Mouse (Mus musculus) heart, postnatal 14 days (tissue): ENCODE results near the gene Apol11a. TPM values are rescaled to one million over a fixed set of nuclear protein-coding genes. Genes with fewer than 3 reads are reported as not detected.
"Not testable (repeated sequence)": the region's sequence is repeated elsewhere in the genome, so short reads cannot be mapped to it uniquely, and the experiment has no call there.

Experiments
- DNase-seq, 2 experiments: peaks; one replicate each; pipeline ENCODE4 v3.0.0; 2021 to 2022
- intact Hi-C: fragments of 180-260 bp; cut with DNase I; formaldehyde crosslinking; loops from one replicate; pipeline ENCODE4 v1.15.1; 2025
- long read RNA-seq, 2 experiments: library from polyadenylated mRNA; stranded (forward); transcript quantifications; one replicate each; pipeline ENCODE4 v2.0.0; 2021
- total RNA-seq, 2 experiments: library from RNA; stranded (reverse); gene quantifications; 2 replicates each; pipeline ENCODE4 v1.2.3; 2021

The Apol11a gene
- total RNA-seq, result not detected
- long read RNA-seq, experiment 1, result 0 reads
- long read RNA-seq, experiment 2, result 0 reads

DNA sequence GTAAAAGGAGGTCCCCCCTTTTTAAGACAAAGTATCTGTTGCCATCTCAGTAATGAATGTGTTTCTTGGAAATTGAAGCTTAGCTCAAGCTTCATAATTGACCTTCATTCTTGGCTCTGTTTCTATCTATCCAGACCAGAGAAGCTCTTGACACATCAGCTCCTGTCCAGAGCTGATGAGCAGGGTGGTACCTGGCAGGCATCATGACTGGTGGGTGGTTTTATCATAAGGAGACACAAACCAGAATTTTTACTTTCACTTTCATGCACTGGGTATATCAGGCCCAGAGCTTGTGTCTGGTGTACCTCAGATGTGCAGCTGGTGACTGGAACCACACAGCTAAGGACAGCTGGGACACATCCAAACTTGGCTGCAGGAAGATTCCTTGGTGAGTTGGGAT is at the start of gene Apol11a:
Gene Apol11a (plus strand): TSS at position 306 of the 400 bp plus-strand sequence.
- intact Hi-C loops, result not testable (repeated sequence)
- peak in 1 of 2 experiments; percentile 6 for DNase-seq

DNA sequence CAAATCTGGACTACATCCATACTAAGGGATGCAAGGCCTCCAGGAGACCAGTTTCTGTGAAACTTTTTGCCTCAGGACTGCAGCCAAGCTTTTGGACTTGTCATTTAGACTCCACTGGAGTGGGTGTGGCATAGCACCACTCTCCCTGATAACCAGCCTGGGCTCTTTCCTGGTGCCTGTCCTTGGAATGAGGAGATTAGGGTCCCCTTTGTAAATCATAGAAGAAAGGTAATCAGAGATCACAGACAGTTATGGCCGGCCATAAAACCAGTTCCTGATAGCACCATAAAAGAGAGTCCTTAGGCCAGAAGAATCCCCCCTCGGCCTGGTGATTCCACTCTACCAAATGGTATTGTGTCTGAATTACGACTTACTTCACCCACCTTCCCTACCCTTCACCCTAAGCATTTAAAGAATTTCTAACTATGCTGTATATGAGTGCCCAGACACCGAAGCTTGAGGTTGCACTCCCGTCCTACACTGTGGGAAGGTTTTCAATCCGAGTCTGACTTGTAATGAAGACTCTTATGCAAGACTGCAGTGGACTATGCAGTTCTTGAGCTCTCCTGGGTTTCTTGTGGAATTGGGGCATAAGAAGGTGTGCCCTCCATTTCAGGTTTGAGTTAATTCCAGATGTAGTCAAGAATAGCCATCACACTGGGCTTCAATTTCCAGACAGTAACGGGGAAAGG is 33.2 kb upstream of the Apol11a start:
- intact Hi-C loops, result not testable (repeated sequence)

DNA sequence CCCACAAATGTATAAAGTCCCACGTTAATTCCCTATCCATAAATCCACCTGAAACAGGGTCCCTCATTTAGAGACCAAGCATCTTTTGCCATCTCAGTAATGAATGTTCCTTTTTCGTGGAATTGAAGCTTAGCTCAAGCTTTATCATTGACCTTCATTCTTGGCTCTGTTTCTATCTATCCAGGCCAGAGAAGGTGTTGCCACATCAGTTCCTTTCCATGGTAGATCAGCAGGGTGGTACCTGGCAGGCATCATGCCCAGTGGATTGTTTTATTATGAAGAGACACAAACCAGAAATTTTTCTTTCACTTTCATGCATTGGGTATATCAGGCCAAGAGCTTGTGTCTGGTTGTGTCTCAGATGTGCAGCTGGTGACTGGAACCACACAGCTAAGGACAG is 31.4 kb upstream of the Apol11a start, which contains the start of gene Apol10a:
Gene Apol10a (plus strand): TSS at position 355 of the 400 bp plus-strand sequence.
- DNase-seq, intact Hi-C loops: not testable (repeated sequence)

More for the DNA sequence above, 33.2 kb upstream of the Apol11a start:
- not testable (repeated sequence) for DNase-seq

DNA sequence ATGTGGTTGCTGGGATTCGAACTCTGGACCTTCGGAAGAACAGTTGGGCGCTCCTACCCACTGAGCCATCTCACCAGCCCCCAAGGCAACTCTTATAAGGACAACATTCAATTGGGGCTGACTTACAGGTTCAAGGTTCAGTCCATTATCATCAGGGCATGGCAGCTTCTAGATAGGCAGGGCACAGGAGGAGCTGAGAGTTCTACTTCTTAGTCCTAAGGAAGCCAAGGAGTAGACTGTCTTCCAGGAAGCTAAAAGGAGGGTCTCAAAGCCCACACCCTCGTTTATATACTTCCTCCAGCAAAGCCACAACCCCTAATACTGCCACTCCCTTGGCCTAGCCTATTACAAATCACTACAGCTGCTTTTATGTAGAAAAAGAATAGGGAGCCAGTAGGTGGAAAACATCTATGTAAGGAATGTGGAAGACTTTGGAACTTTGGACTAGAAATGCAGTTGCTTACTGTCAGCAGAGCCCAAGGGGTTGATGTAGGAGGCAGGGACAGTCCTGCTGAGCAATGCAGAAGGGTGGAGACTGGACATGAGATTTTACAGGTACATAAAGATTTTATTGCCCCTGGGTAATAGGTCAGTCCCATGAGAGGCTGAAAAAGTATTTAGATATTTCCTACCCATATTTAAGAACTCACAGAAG is 25.8 kb upstream of the Apol11a start:
- DNase-seq, result no peak
- intact Hi-C loops, result no loop called here

DNA sequence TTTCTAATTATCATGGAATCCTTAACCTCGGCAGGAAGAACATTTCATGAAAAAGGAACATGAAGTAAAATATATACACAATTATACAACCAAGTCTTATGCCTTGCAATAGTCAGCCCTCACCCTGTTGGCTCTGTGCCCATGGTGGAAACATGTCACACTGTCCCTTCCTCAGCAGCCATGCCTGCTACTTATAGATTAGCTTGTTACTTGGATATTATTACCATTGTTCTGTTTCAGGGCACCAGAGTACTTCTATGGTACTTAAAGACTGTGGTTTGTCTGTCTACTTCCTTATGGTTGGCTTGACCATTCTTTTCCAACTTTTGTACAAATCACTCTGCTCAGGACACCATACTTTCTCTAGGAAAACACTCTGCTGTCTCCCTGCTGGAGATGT is 14.9 kb upstream of the Apol11a start:
- intact Hi-C loops, DNase-seq: not testable (repeated sequence)

DNA sequence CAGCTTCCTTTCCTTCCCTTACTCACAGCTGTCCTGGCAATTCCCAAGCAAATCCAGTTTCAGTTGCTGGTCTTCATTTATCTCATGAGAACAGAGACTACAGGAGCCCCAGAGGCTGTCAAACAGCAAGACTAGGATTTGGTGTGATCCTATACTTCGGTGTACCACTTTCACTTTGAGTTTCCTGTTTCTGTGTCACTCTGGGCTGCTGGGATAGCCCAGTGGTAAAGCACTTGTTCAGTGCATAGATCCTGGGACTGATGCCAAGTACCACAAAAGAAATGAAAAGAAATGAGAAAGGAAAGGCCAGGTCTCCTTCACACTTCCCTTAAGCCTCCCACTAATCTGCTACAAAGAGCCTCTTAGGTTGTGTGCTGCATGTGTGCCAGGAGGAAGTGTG is 13.4 kb upstream of the Apol11a start:
- DNase-seq, intact Hi-C loops: not testable (repeated sequence)

DNA sequence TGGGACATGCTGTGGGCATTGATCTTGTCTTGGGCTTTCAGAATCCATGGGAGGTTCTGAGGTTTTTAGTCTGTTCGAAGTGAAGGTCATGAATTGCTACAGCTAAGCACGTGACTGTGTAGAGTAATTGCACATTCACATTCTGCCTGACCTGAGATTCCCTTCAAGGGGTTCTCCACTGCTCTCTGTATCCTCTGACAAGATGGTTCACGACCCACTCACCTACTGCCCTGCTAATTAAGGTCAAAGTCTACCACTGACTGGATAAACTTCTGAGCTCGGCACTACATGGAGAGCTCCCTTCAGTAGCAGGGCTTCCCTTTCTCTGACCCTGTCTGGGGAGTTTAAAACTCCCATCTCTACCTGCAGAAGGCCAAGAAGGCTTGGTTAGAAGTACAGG is 12.5 kb downstream of the Apol11a start:
- intact Hi-C loops, result not testable (repeated sequence)

DNA sequence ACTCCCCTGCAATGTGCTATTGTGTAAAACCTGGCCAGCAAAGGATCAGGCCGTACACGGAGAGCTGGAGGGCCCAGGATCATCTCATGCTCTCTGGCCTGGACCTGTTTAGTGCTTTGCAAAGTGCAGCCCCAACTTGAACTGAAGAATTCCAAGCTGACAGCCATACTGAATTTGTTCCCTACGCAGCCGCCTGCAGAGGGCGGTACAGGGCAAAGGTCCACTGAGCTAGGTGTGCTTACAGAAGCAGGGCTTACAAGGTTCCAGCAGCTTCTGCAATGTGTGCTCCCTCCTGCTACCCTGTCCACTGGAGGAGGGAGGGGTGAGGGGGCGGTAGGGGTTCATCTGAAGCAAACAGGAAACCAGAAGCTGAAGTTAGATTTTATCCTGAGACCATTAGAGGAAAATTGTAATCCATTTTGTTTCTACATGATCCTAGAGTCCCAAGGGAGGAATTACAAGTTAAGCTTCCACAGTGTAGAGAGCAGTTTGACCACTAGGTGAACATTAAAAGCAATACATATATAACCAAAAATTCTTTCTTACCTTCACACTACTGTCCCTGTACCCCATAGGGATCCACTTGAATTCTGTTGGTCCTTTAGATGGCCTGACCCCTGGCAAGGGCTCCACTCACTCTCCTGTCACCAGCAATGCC is 15.2 kb downstream of the Apol11a start:
- intact Hi-C loops, result loop anchor here (2.0 kb wide), 1 partner anchor 107 kb away; no protein-coding TSS in a partner anchor
- peak; percentile 78 to 84 for DNase-seq

More for the DNA sequence above, 12.5 kb downstream of the Apol11a start:
- not testable (repeated sequence) for DNase-seq

DNA sequence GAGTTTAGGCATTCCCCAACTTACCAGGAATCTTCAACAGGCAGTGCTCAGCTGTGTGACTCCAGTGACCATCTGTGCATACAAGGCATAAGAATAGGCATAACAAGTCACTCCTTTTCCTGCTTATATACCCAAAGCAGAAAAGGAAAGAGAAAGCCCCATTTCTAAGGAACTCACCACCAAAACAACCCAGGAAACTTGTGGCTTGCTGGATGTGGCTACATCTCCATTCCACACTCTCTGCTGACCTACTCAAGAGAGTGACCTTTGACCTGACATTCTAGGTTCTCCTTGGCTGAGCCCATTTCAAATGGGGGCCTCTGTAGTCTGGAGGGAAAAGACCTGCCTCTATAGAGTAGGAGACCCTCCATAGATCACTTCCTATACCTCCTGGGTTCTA is 25.1 kb downstream of the Apol11a start, which contains the start of gene Apol7c:
Gene Apol7c (minus strand): TSS at position 101 of the 400 bp plus-strand sequence.
- intact Hi-C loops, result no loop called here

DNA sequence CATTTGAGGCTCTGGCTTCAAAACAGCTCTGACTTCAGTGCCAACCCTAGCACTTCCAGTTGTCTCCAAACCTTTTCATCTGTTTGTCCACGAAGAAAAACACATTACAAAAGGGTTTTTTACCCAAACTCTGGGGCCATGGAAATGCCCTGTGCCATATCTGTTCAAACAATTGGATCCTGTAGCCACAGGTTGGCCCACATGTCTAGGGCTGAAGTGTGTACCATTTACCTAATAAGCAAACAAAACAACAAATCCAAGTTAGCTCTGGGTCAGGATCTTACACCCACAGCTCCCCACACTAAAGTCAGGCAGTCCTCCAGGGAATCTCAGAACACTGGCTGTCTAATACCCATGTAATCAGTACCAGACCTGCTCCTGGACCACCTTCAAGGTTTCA is 31.1 kb downstream of the Apol11a start:
- intact Hi-C loops, DNase-seq: not testable (repeated sequence)

More for the DNA sequence above, 25.1 kb downstream of the Apol11a start, which contains the start of gene Apol7c:
- DNase-seq, result no peak

DNA sequence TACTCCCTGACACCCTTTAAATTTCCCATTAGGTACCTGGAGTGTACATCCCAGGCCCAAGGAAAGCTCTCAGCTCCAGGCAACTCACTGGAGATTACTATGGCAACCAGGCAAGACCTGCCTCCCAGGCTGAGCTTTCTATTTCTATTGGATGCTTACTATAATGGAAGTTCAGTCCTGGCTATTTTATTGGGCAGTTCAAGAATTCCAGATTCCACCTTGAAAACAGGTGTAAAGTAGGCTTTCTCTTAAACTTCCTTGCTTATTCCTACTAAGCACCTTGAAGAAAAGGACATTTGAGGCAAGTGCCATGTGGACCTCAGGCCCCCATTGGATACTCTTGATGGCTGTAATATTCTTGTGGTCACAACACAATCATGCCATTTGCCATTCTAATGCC is 53.7 kb downstream of the Apol11a start, which contains the start of gene 1700025B11Rik:
Gene 1700025B11Rik (minus strand): TSS at position 101 of the 400 bp plus-strand sequence.
- no peak for DNase-seq
- intact Hi-C loops, result loop anchor here (1.0 kb wide), 1 partner anchor 38 kb away; the partner anchor contains the start of gene Gm36245

DNA sequence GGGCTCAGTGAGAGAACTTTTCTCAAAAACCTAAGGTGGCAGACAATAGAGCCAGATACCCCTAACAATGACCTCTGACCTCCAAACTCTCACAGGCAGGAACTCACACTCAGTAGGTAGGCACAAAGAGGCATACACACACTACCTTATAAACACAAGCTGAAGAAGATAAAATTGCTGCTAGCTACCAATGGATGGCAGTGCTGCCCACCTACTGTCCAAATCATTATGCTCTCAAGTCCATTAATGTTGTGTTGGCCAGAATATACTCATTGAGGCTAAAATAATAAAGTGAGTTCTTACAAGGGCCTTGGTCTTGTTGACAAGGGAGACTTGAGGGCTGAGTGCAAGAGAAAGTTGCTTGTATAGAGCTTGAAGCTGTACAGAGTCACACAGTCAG is 55.1 kb downstream of the Apol11a start:
- intact Hi-C loops, result no loop called here
- no peak for DNase-seq

Other genes starting within 250 kb of the Apol11a start
- gene Rbfox2, start 201.3 kb upstream of the Apol11a start, total RNA-seq, result 100 to 1,000 TPM; 112 to 118 TPM
- under 1 TPM in 1 of 2 experiments, not detected in 1; 0.17 TPM for gene Apol7a, start 109.2 kb upstream of the Apol11a start, total RNA-seq
- under 1 TPM in 1 of 2 experiments, not detected in 1; 0.29 TPM for gene Apol9a, start 97.1 kb upstream of the Apol11a start, total RNA-seq
- under 1 TPM; 0.33 to 0.71 TPM for gene Apol7b, start 60.8 kb upstream of the Apol11a start, total RNA-seq
- not detected for gene Apol10a, start 31.2 kb upstream of the Apol11a start, total RNA-seq
- gene Apol7c, start 25.0 kb downstream of the Apol11a start, total RNA-seq, result under 1 TPM in 1 of 2 experiments, not detected in 1; 0.17 TPM
- not detected for gene 1700025B11Rik, start 53.6 kb downstream of the Apol11a start, total RNA-seq
- under 1 TPM; 0.32 to 0.33 TPM for gene Apol10b, start 87.9 kb downstream of the Apol11a start, total RNA-seq
- gene Gm36245, start 91.0 kb downstream of the Apol11a start, total RNA-seq, result not detected
- 1 to 10 TPM; 1.4 to 1.8 TPM for gene Apol11b, start 135.0 kb downstream of the Apol11a start, total RNA-seq
- not detected for gene Apol7e, start 190.6 kb downstream of the Apol11a start, total RNA-seq
- under 1 TPM in 1 of 2 experiments, not detected in 1; 0.15 TPM for gene Apol9b, start 220.8 kb downstream of the Apol11a start, total RNA-seq
- not detected for gene Apol8, start 248.7 kb downstream of the Apol11a start, total RNA-seq